In the genomic region with DNA sequence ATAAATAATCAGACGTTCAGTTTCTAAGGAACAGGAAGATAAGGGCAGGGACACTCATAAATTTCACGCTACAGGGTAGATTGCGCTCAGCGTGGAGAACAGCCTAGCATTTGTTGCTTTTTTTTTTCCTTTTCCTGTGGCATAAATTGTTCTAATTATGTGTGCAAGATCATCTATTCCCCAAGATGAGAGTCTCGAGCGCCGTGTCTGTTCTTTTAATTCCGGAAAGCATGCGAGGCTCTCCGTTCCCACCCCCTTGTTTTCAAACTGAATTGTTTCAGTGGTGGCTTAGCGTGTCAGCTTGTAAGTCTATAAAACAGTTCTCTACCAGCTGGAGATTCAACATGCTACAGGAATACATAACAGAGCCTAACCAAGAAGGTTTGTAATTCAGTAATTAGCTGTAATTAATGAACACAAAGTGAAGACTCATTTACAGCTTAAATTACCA, we compare ENCODE assay signal across 14 mouse cellular contexts.
DNase-seq lines count a peak whose midpoint lies in the region; ATAC-seq lines count a peak whose summit lies in the region.
"Had no signal": no experiment of that assay in that cellular context is flagged by ENCODE, and none has a peak within 500 bp of the region (broad histone marks: within the 10 kb centered on the region; RNA-seq: fewer than 3 reads in every experiment).

No protein-coding gene starts in this region.

- no peak for ATAC-seq in hindbrain, embryonic 15.5 days (ENCODE audit: low FRiP score, low read depth)
- ATAC-seq in hindbrain, embryonic 12.5 days (ENCODE audit: low FRiP score): no peak
- ATAC-seq: CD4-positive, CD25-positive, alpha-beta regulatory T cell, adult 4 months had no signal

- DNase-seq in right cerebral cortex, postnatal 10 days (ENCODE audit: low spot score in 2 of 2): peak; percentile 31 to 41
- no peak for DNase-seq in right cerebral cortex, postnatal 36 days (ENCODE audit: low spot score in 2 of 2)
- peak; percentile 56 for DNase-seq in kidney, postnatal 10 days
- no peak for DNase-seq in urinary bladder, postnatal 25 days (ENCODE audit: low spot score)
- no peak for DNase-seq in cerebellum, postnatal 10 days
- DNase-seq: adrenal gland, postnatal 25 days; cerebellum, adult 18-20 months; heart, adult 2 months; lung, adult 18-20 months; right cerebral cortex, postnatal 25 days had no signal

- no peak overlapping the region for H3K9ac ChIP-seq in hindbrain, embryonic 15.5 days
- H3K9ac ChIP-seq in hindbrain, embryonic 12.5 days: no peak overlapping the region
- H3K9ac ChIP-seq: limb, embryonic 12.5 days had no signal

- H3K27me3 ChIP-seq in hindbrain, embryonic 15.5 days: no peaks in the 10 kb centered on the region
- H3K27me3 ChIP-seq in hindbrain, embryonic 12.5 days: no peaks in the 10 kb centered on the region

- no peaks in the 10 kb centered on the region for H3K9me3 ChIP-seq in hindbrain, embryonic 15.5 days
- no peaks in the 10 kb centered on the region for H3K9me3 ChIP-seq in hindbrain, embryonic 12.5 days (replicated peaks)
- H3K9me3 ChIP-seq: limb, embryonic 12.5 days had no signal

- H3K36me3 ChIP-seq in hindbrain, embryonic 15.5 days: no peaks in the 10 kb centered on the region
- H3K36me3 ChIP-seq in hindbrain, embryonic 12.5 days: no peaks in the 10 kb centered on the region
- H3K36me3 ChIP-seq: limb, embryonic 12.5 days had no signal

- peak overlapping the region; percentile 48 for H3K27ac ChIP-seq in hindbrain, embryonic 15.5 days (replicated peaks)
- H3K27ac ChIP-seq in hindbrain, embryonic 12.5 days: no peak overlapping the region
- H3K27ac ChIP-seq: heart, adult 2 months; limb, embryonic 12.5 days had no signal

- no peak overlapping the region for H3K4me3 ChIP-seq in hindbrain, embryonic 15.5 days
- no peak overlapping the region for H3K4me3 ChIP-seq in hindbrain, embryonic 12.5 days
- H3K4me3 ChIP-seq: heart, adult 2 months; limb, embryonic 12.5 days had no signal

- peaks cover 11% of the 10 kb centered on the region for H3K4me1 ChIP-seq in hindbrain, embryonic 15.5 days (replicated peaks)
- H3K4me1 ChIP-seq in hindbrain, embryonic 12.5 days: peaks cover 7% of the 10 kb centered on the region; the same call in 1 of the 2 replicates

- peak overlapping the region; percentile 41 for H3K4me2 ChIP-seq in hindbrain, embryonic 15.5 days
- no peak overlapping the region for H3K4me2 ChIP-seq in hindbrain, embryonic 12.5 days (replicated peaks)
- H3K4me2 ChIP-seq: limb, embryonic 12.5 days had no signal

- 22% methylated on average over 11 of the region's 11 CpGs for WGBS in hindbrain, embryonic 15.5 days
- WGBS in hindbrain, embryonic 12.5 days: 50% methylated on average over 11 of the region's 11 CpGs

Comparison
In these comparisons a context has a peak if more than half of its experiments do, and no peak if none do; other contexts are left out.
1. DNase-seq: peak in right cerebral cortex, postnatal 10 days (2 of 2) and kidney, postnatal 10 days (single experiment); none in right cerebral cortex, postnatal 36 days (0 of 2), urinary bladder, postnatal 25 days (single experiment) and cerebellum, postnatal 10 days (0 of 2).